Comparison of ENCODE assay signal across 12 mouse cellular contexts in the genomic region with DNA sequence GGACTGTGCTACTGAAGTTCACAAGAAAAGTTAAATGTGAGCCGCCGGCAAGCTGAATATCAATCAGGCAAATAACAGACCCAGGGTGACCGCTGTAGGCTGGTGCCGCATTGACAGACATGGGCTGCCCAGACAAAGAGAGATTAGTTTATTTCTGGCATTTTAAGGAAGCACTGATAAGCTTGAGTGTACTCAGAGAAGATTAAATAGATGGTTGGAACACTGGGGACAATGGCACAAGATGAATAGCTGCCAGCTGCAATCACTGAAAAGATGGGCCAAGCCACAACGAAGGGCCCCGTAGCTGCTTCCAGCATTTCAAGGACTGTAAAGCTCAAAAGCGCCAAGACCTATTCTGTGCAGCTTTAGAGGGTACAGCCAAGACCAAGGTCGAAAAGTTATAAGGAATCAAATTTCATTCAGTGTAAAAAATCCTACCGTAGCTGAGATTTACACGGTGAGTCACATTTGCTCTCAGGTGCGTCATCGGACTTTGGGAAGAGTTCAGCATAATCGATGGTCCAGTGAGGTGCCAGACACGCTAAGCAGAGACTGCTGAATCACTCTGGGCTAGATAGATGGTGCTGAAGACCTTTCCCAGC.
DNase-seq lines count a peak whose midpoint lies in the region; ATAC-seq lines count a peak whose summit lies in the region.
"Had no signal": no experiment of that assay in that cellular context is flagged by ENCODE, and none has a peak within 500 bp of the region (broad histone marks: within the 10 kb centered on the region; RNA-seq: fewer than 3 reads in every experiment).

No protein-coding gene starts in this region.

- WGBS in liver, embryonic 11.5 days: 64% methylated on average over 14 of the region's 14 CpGs
- 63% methylated on average over 14 of the region's 14 CpGs for WGBS in liver, embryonic 12.5 days (ENCODE audit: insufficient replicate concordance)
- 50% methylated on average over 14 of the region's 14 CpGs for WGBS in heart, embryonic 11.5 days (ENCODE audit: insufficient replicate concordance)
- 35% methylated on average over 14 of the region's 14 CpGs for WGBS in stomach, embryonic 14.5 days

- no peak overlapping the region for H3K4me3 ChIP-seq in liver, embryonic 11.5 days (ENCODE audit: low read depth, low read length)
- no peak overlapping the region for H3K4me3 ChIP-seq in liver, embryonic 12.5 days
- H3K4me3 ChIP-seq in heart, embryonic 11.5 days (ENCODE audit: low read depth, low read length): no peak overlapping the region
- H3K4me3 ChIP-seq in stomach, embryonic 14.5 days (ENCODE audit: low read depth, low read length): no peak overlapping the region
- H3K4me3 ChIP-seq: embryonic facial prominence, embryonic 10.5 days; gastrocnemius, adult 2 months; limb, embryonic 15.5 days had no signal

- no peak overlapping the region for H3K27ac ChIP-seq in liver, embryonic 11.5 days (ENCODE audit: low read depth, low read length)
- no peak overlapping the region for H3K27ac ChIP-seq in liver, embryonic 12.5 days
- H3K27ac ChIP-seq in heart, embryonic 11.5 days (ENCODE audit: low read depth, low read length): no peak overlapping the region; the same call in 1 of the 2 replicates
- no peak overlapping the region for H3K27ac ChIP-seq in stomach, embryonic 14.5 days (ENCODE audit: low read length)
- H3K27ac ChIP-seq: embryonic facial prominence, embryonic 10.5 days; gastrocnemius, adult 2 months; limb, embryonic 15.5 days had no signal

- no peak for ATAC-seq in liver, embryonic 11.5 days (replicated peaks; ENCODE audit: low FRiP score)
- ATAC-seq in liver, embryonic 12.5 days: no peak
- no peak for ATAC-seq in heart, embryonic 11.5 days (replicated peaks; ENCODE audit: insufficient number of reproducible peaks, low FRiP score, low TSS enrichment)
- ATAC-seq in stomach, embryonic 14.5 days (ENCODE audit: insufficient number of reproducible peaks, insufficient read depth, low FRiP score, low read depth): peak; percentile 65; the same call in 1 of the 2 replicates
- ATAC-seq in activated CD4-positive, CD25-positive, alpha-beta regulatory T cell, adult 4 months: no peak

- H3K4me2 ChIP-seq in liver, embryonic 11.5 days: no peak overlapping the region
- no peak overlapping the region for H3K4me2 ChIP-seq in liver, embryonic 12.5 days
- peak overlapping the region; percentile 24; the same call in 1 of the 2 replicates for H3K4me2 ChIP-seq in heart, embryonic 11.5 days
- no peak overlapping the region for H3K4me2 ChIP-seq in stomach, embryonic 14.5 days (replicated peaks; ENCODE audit: low read depth, low read length)
- H3K4me2 ChIP-seq: limb, embryonic 15.5 days had no signal

- no peaks in the 10 kb centered on the region for H3K27me3 ChIP-seq in liver, embryonic 11.5 days (replicated peaks; ENCODE audit: control insufficient read depth, insufficient read depth, low read length)
- no peaks in the 10 kb centered on the region for H3K27me3 ChIP-seq in liver, embryonic 12.5 days (replicated peaks)
- no peaks in the 10 kb centered on the region for H3K27me3 ChIP-seq in heart, embryonic 11.5 days (ENCODE audit: control insufficient read depth, insufficient read depth, low read length)
- no peaks in the 10 kb centered on the region for H3K27me3 ChIP-seq in stomach, embryonic 14.5 days (ENCODE audit: control insufficient read depth, insufficient read depth, low read length)
- H3K27me3 ChIP-seq: limb, embryonic 15.5 days had no signal

- H3K9ac ChIP-seq in liver, embryonic 11.5 days (ENCODE audit: low read depth, low read length): no peak overlapping the region
- H3K9ac ChIP-seq in liver, embryonic 12.5 days: no peak overlapping the region
- no peak overlapping the region for H3K9ac ChIP-seq in heart, embryonic 11.5 days (ENCODE audit: low read depth, low read length)
- H3K9ac ChIP-seq in stomach, embryonic 14.5 days (replicated peaks; ENCODE audit: low read depth, low read length): no peak overlapping the region
- H3K9ac ChIP-seq: limb, embryonic 15.5 days had no signal

- H3K4me1 ChIP-seq in liver, embryonic 11.5 days (replicated peaks; ENCODE audit: control insufficient read depth, insufficient read depth, low read length): no peaks in the 10 kb centered on the region
- H3K4me1 ChIP-seq in liver, embryonic 12.5 days: no peaks in the 10 kb centered on the region
- H3K4me1 ChIP-seq in heart, embryonic 11.5 days (ENCODE audit: control insufficient read depth, insufficient read depth, low read length): 0 out of 2 replicates have a peak, but pooled peaks cover 6% of the 10 kb centered on the region
- no peaks in the 10 kb centered on the region for H3K4me1 ChIP-seq in stomach, embryonic 14.5 days (ENCODE audit: control insufficient read depth, insufficient read depth, low read length)
- H3K4me1 ChIP-seq: embryonic facial prominence, embryonic 10.5 days; limb, embryonic 15.5 days had no signal

- no peaks in the 10 kb centered on the region for H3K9me3 ChIP-seq in liver, embryonic 11.5 days (ENCODE audit: control insufficient read depth, low read length)
- H3K9me3 ChIP-seq in liver, embryonic 12.5 days (replicated peaks): no peaks in the 10 kb centered on the region
- no peaks in the 10 kb centered on the region for H3K9me3 ChIP-seq in heart, embryonic 11.5 days (replicated peaks; ENCODE audit: control insufficient read depth, low read length)
- no peaks in the 10 kb centered on the region for H3K9me3 ChIP-seq in stomach, embryonic 14.5 days (ENCODE audit: control insufficient read depth, low read depth, low read length)
- H3K9me3 ChIP-seq: embryonic facial prominence, embryonic 10.5 days; limb, embryonic 15.5 days had no signal

- H3K36me3 ChIP-seq in liver, embryonic 11.5 days (ENCODE audit: control insufficient read depth, insufficient read depth, low read length): no peaks in the 10 kb centered on the region
- H3K36me3 ChIP-seq in liver, embryonic 12.5 days: no peaks in the 10 kb centered on the region
- no peaks in the 10 kb centered on the region for H3K36me3 ChIP-seq in heart, embryonic 11.5 days (ENCODE audit: control insufficient read depth, insufficient read depth, low read length)
- no peaks in the 10 kb centered on the region for H3K36me3 ChIP-seq in stomach, embryonic 14.5 days (ENCODE audit: control insufficient read depth, insufficient read depth, low read length)
- H3K36me3 ChIP-seq: embryonic facial prominence, embryonic 10.5 days; limb, embryonic 15.5 days had no signal

- DNase-seq in liver, embryonic 11.5 days (ENCODE audit: low spot score): peak; percentile 25
- peak; percentile 61 for DNase-seq in adrenal gland, postnatal 14 days
- DNase-seq in Muller cell, postnatal 12 days (ENCODE audit: inconsistent ontology term): no peak
- no peak for DNase-seq in thymus, postnatal 25 days
- DNase-seq: gastrocnemius, adult 2 months; thymus, postnatal 4 days had no signal

Comparison
In these comparisons a context has a peak if more than half of its experiments do, and no peak if none do; other contexts are left out.
1. DNase-seq: peak in liver, embryonic 11.5 days (single experiment) and adrenal gland, postnatal 14 days (single experiment); none in Muller cell, postnatal 12 days (single experiment) and thymus, postnatal 25 days (single experiment).